Mouse (Mus musculus): Measurements from ENCODE around the gene Pdia4.
"Not testable (repeated sequence)": the region's sequence is repeated elsewhere in the genome, so short reads cannot be mapped to it uniquely, and the experiment has no call there.

Pdia4 gene

DNA sequence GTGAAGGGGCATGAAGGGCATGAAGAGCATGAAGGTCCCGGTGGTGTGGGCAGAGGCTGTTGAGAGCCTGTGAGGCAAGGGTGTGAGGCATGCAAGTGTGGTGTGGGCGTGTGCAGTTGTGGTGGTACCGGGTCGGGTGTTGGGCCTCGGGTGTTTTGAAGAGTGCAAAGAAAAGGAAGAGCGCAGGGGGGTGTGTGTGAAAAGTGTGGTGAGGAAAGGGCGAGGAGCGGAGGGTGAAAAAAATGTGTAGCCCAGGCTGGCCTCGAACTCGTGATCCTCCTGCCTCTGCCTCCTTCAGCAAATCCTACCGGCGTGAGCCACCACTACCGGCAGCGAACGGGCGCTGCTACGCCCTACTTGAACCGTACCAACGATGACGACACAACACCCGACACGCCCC is 55.8 kb downstream of the Pdia4 start:
- not testable (repeated sequence) for DNase-seq

DNA sequence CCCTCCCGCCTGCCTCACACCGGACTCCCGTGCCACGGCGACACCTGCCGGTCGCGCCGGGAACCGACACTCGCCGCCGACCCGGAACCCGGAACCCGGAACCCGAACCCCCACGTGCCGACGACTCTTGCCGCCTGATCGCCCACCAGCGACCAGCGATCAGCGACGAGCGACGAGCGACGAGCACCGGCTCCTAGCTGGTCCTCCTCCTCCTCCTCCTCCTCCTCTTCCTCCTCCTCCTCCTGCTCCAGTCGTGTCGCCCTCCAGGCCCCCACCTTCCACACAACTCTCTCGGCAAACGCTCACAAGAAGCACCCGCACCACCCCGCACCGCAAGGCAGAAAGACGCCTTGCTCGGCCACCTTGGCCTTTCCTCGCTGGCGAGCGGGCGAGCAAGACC is 60.1 kb downstream of the Pdia4 start:
- DNase-seq = peak; percentile 42

DNA sequence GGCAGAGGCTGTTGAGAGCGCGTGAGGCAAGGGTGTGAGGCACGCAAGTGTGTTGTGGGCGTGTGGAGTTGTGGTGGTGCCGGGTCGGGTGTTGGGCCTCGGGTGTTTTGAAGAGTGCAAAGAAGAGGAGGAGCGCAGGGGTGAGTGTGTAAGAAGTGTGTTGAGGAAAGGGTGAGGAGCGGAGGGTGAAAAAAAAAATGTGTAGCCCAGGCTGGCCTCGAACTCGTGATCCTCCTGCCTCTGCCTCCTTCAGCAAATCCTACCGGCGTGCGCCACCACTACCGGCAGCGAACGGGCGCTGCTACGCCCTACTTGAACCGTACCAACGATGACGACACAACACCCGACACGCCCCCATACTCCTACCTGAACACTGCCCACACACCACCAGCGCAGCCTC is 64.9 kb downstream of the Pdia4 start:
- peak; percentile 96 for DNase-seq

DNA sequence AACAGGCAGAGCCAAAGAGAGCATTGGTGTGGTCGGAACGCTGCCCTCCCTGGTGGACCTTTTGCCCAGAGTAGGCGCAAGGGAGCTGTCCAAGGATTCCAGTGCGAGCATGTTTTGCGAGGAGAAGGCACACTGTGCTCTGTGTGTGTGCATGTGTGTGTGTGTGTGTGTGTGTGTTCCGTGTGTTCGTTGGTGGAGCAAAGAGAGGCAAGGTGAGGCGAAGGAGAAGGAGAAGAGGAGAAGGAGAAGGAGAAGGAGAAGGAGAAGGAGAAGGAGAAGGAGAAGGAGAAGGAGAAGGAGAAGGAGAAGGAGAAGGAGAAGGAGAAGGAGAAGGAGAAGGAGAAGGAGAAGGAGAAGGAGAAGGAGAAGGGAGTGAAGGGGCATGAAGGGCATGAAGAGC is 65.3 kb downstream of the Pdia4 start:
- not testable (repeated sequence) for DNase-seq
